Mouse (Mus musculus) activated CD4-positive, CD25-positive, alpha-beta regulatory T cell, adult 4 months (primary cell): ENCODE measurements at regions not wholly inside any gene's neighbourhood (a gene's known extent, or its start where the extent isn't known, plus 50 kb on each side); places are given as distances from the start of the nearest gene placed in this dataset.
"Not testable (repeated sequence)": the region's sequence is repeated elsewhere in the genome, so short reads cannot be mapped to it uniquely, and the experiment has no call there.

Experiments
- ATAC-seq: one replicate; pipeline ENCODE4 v1.8.0; 2017

- ATAC-seq = no peak
Measured at GRCm38 (mm10) chr7:83429929-83430556, 154.7 kb upstream of the Tmc3 start.

GRCm38 (mm10) chr7:83431094-83431493, 153.6 kb upstream of the Tmc3 start:
- no peak for ATAC-seq

GRCm38 (mm10) chr7:83432843-83433242, 151.9 kb upstream of the Tmc3 start:
- no peak for ATAC-seq

GRCm38 (mm10) chr7:83433959-83434715, 150.6 kb upstream of the Tmc3 start:
- ATAC-seq = no peak

- ATAC-seq = no peak
Measured at GRCm38 (mm10) chr7:83438538-83439393, 146.0 kb upstream of the Tmc3 start.

GRCm38 (mm10) chr7:83443596-83444278, 141.0 kb upstream of the Tmc3 start:
- no peak for ATAC-seq

GRCm38 (mm10) chr7:83444279-83444615, 140.5 kb upstream of the Tmc3 start:
- ATAC-seq = no peak

- ATAC-seq = no peak
Measured at GRCm38 (mm10) chr7:83445181-83445926, 139.4 kb upstream of the Tmc3 start.

- no peak for ATAC-seq
Measured at GRCm38 (mm10) chr7:83450346-83450745, 134.4 kb upstream of the Tmc3 start.

- ATAC-seq = no peak
Measured at GRCm38 (mm10) chr7:83452309-83452708, 132.4 kb upstream of the Tmc3 start.

GRCm38 (mm10) chr7:83459520-83459919, 125.2 kb upstream of the Tmc3 start:
- ATAC-seq = no peak

- no peak for ATAC-seq
Measured at GRCm38 (mm10) chr7:83467006-83467405, 117.7 kb upstream of the Tmc3 start.

GRCm38 (mm10) chr7:83469856-83470255, 114.9 kb upstream of the Tmc3 start:
- not testable (repeated sequence) for ATAC-seq

- ATAC-seq = no peak
Measured at GRCm38 (mm10) chr7:83471111-83471510, 113.6 kb upstream of the Tmc3 start.

GRCm38 (mm10) chr7:83474471-83474870, 110.3 kb upstream of the Tmc3 start:
- no peak for ATAC-seq

GRCm38 (mm10) chr7:83474986-83475385, 109.7 kb upstream of the Tmc3 start:
- ATAC-seq = no peak

- ATAC-seq = no peak
Measured at GRCm38 (mm10) chr7:83475438-83476160, 109.1 kb upstream of the Tmc3 start.

GRCm38 (mm10) chr7:83476161-83476495, 108.6 kb upstream of the Tmc3 start:
- no peak for ATAC-seq

GRCm38 (mm10) chr7:83476861-83477260, 107.9 kb upstream of the Tmc3 start:
- no peak for ATAC-seq

GRCm38 (mm10) chr7:83477661-83478121, 107.0 kb upstream of the Tmc3 start:
- ATAC-seq = no peak

- ATAC-seq = no peak
Measured at GRCm38 (mm10) chr7:83481655-83482054, 103.1 kb upstream of the Tmc3 start.

- ATAC-seq = no peak
Measured at GRCm38 (mm10) chr7:83482254-83482653, 102.5 kb upstream of the Tmc3 start.
